Mouse (Mus musculus) stomach, postnatal 0 days (tissue): Measurements from ENCODE around the gene Slc25a12. TPM values are rescaled to one million over a fixed set of nuclear protein-coding genes. Genes with fewer than 3 reads are reported as not detected.

Experiments
- ATAC-seq: fragments of 200-750 bp; cut with Nextera tagmentation; 2 replicates; pipeline ENCODE4 v1.8.0; 2017; ENCODE audit not compliant: low FRiP score, low TSS enrichment
- DNase-seq: peaks from one replicate; pipeline ENCODE4 v3.0.0-alpha.2; 2016; ENCODE audit warnings: low spot score
- H3K27ac ChIP-seq: fragments of 300-500 bp; sonication (generic); replicated peaks from 2 replicates; pipeline ENCODE4 v1.5.1; 2014; ENCODE audit warnings: mild to moderate bottlenecking, control low read depth
- H3K27me3 ChIP-seq: fragments of 300-500 bp; sonication (generic); 2 replicates; pipeline ENCODE4 v1.6.1; 2014; ENCODE audit warnings: low read length; ENCODE audit not compliant: control insufficient read depth, insufficient read depth
- H3K36me3 ChIP-seq: fragments of 300-500 bp; sonication (generic); 2 replicates; pipeline ENCODE4 v1.6.1; 2014; ENCODE audit warnings: low read length, mixed read lengths; ENCODE audit not compliant: control insufficient read depth, insufficient read depth
- H3K4me1 ChIP-seq: fragments of 300-500 bp; sonication (generic); replicated peaks from 2 replicates; pipeline ENCODE4 v1.6.1; 2014; ENCODE audit warnings: antibody characterized with exemption; ENCODE audit not compliant: control insufficient read depth, insufficient read depth
- H3K4me2 ChIP-seq: fragments of 300-500 bp; sonication (generic); replicated peaks from 2 replicates; pipeline ENCODE4 v1.6.1; 2014; ENCODE audit warnings: low read depth, mild to moderate bottlenecking, control low read depth, moderate library complexity
- H3K4me3 ChIP-seq: fragments of 300-500 bp; sonication (generic); 2 replicates; pipeline ENCODE4 v1.5.1; 2014; ENCODE audit warnings: low read depth, low read length, control low read depth
- H3K9ac ChIP-seq: fragments of 300-500 bp; sonication (generic); 2 replicates; pipeline ENCODE4 v1.6.1; 2014; ENCODE audit warnings: mild to moderate bottlenecking, low read length, control low read depth, mixed read lengths
- H3K9me3 ChIP-seq: fragments of 300-500 bp; sonication (generic); 2 replicates; pipeline ENCODE4 v1.6.1; 2016; ENCODE audit warnings: low read length; ENCODE audit not compliant: control insufficient read depth
- CTCF ChIP-seq: IDR thresholded peaks from 2 replicates; pipeline ENCODE4 v1.5.1; 2016; ENCODE audit warnings: antibody characterized with exemption, low read depth, mild to moderate bottlenecking, moderate library complexity
- EP300 ChIP-seq: optimal IDR thresholded peaks from 2 replicates; pipeline ENCODE3; 2016; ENCODE audit warnings: antibody characterized with exemption
- WGBS: fragments of 180-500 bp; shearing (Covaris S2); extraction: QIAGEN DNeasy Blood & Tissue Kit; methylation state at CpG from one replicate; pipeline ENCODE4 v1.1.7; 2014; 5-methylcytosine and 5-hydroxymethylcytosine counted together
- polyA plus RNA-seq: library from polyadenylated mRNA; unstranded; fragments of >200 nt; fragmentation: Nextera tagmentation; extraction: Ambion mirVana; gene quantifications from 2 replicates; pipeline ENCODE4 v1.2.1, GENCODE M21; 2015

Gene Slc25a12
- polyA plus RNA-seq, 1 experiment from 2014 or later: 28.0 TPM

DNA sequence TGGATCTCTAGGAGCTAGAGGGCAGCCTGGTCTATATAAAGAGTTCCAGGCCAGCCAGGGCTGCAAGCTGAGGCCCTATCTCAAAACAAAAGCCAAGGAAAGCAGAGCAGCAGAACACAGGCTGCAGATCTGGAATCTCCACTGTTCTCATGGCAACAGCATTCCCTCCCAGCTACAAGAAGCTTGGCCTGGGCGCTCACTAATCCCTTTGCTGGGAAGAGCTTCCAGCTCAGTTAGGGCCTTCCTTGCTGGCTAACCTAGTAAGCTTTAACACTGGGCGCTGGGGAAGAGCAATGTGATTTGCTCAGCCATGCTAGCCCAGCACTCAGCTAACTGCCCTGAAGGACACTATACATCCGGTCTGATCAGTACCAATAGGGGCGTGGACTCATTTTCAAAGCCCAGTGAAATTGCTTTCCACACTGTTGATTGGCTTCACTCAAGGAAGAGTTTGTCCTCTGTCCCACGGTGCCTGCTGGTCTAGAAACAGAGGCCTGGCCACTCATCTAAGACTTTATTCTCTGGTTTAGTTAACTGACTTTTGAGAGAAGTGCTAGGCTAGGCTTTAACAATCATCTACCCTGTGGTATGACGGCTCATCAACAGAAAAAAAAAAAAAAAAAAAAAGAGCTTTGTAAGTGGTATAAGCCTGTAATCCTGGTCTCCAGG lies 77.3 kb downstream of the Slc25a12 start:
- no peak overlapping the region for H3K4me3 ChIP-seq
- DNase-seq (no peak), ATAC-seq (peak; percentile 35; the same call in 1 of the 2 replicates)
- no peak overlapping the region for H3K27ac ChIP-seq
- H3K9me3 ChIP-seq: no peaks in the 10 kb centered on the region
- H3K4me1 ChIP-seq: no peaks in the 10 kb centered on the region
- 66% methylated on average over 6 of the region's 6 CpGs for WGBS
- no peak for TF ChIP-seq EP300
- no peak for TF ChIP-seq CTCF
- no peaks in the 10 kb centered on the region; the same call in 1 of the 2 replicates for H3K36me3 ChIP-seq
- no peak overlapping the region for H3K4me2 ChIP-seq
- no peak overlapping the region for H3K9ac ChIP-seq
- no peaks in the 10 kb centered on the region for H3K27me3 ChIP-seq

GRCm38 (mm10) chr2:71281981-71282380 lies 85.6 kb downstream of the Slc25a12 start:
- H3K27me3 ChIP-seq: no peaks in the 10 kb centered on the region
- ATAC-seq: no peak
- H3K9ac ChIP-seq: no peak overlapping the region
- H3K36me3 ChIP-seq: peaks cover 12% of the 10 kb centered on the region
- no peaks in the 10 kb centered on the region for H3K9me3 ChIP-seq
- no peak overlapping the region for H3K4me2 ChIP-seq
- H3K4me3 ChIP-seq: no peak overlapping the region
- H3K4me1 ChIP-seq: no peaks in the 10 kb centered on the region
- TF ChIP-seq CTCF (no peak), EP300 (no peak)
- 82% methylated on average over 1 of the region's 1 CpGs for WGBS
- no peak overlapping the region for H3K27ac ChIP-seq
- DNase-seq: no peak

DNA sequence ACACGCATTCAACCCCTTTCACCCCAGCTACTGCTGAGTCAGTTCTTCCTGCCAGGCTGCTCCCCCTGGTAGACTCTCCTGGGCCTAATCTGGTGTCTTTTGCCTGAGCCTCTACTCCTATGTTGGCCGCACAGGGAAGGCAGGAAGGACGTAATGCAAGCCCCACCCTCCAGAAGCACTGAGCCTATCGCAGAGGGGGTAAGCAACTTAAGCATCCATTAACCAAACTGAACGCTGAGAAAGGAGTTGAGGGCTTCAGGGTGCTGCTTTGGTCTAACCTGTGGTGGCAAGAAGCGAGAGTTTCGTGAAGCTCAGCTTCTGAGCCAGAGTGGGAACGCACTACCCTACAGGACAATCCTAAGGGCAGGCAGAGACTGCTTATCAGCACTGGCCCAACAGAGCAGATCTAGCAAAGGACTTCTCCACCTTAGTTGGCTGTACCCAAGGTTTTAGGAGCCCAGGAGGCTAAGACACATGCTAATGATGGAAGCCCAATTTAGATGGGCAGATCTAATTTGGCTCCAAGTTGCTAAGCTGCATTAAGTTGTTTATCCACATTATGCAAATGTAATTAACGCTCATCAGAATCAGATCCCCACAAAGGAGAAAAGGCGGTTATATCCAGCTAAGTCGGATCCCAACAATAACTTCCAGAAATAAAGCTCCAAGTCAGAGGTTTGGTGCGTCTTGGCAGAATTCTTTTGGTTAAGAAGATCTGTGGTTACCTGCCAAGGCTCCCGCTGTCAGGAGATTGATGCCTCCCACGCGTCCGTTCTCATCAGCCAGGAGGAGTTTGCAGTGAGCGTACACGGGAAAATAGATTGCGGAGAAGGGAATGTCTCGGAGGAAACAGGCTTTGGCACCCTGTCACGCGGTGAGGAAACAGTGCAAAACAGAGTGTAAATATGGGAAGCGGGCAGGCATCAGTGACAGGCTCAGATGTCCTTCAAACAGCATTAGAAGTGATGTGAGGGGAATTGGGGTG lies 88.5 kb downstream of the Slc25a12 start:
- 73% methylated on average over 23 of the region's 23 CpGs for WGBS

GRCm38 (mm10) chr2:71275734-71276133 lies 91.8 kb downstream of the Slc25a12 start:
- no peak overlapping the region for H3K9ac ChIP-seq
- 78% methylated on average over 7 of the region's 7 CpGs for WGBS
- H3K27ac ChIP-seq: no peak overlapping the region

More for the DNA sequence above, 88.5 kb downstream of the Slc25a12 start:
- H3K4me2 ChIP-seq: no peak overlapping the region
- H3K9me3 ChIP-seq: no peaks in the 10 kb centered on the region
- TF ChIP-seq CTCF (no peak), EP300 (no peak)
- peaks cover 12% of the 10 kb centered on the region for H3K36me3 ChIP-seq
- H3K9ac ChIP-seq: no peak overlapping the region
- DNase-seq (no peak), ATAC-seq (no peak)
- no peak overlapping the region for H3K27ac ChIP-seq
- H3K4me3 ChIP-seq: no peak overlapping the region
- no peaks in the 10 kb centered on the region for H3K27me3 ChIP-seq
- H3K4me1 ChIP-seq: no peaks in the 10 kb centered on the region

GRCm38 (mm10) chr2:71273955-71274679 lies 93.4 kb downstream of the Slc25a12 start:
- H3K9ac ChIP-seq: no peak overlapping the region
- 35% methylated on average over 23 of the region's 23 CpGs for WGBS
- TF ChIP-seq CTCF (peak; percentile 26; the same call in 1 of the 2 replicates), EP300 (no peak)
- H3K27ac ChIP-seq: peak overlapping the region; percentile 70
- H3K27me3 ChIP-seq: no peaks in the 10 kb centered on the region
- H3K4me1 ChIP-seq: no peaks in the 10 kb centered on the region
- H3K4me2 ChIP-seq: peak overlapping the region; percentile 35
- H3K4me3 ChIP-seq: peak overlapping the region; percentile 27
- ATAC-seq (peak; percentile 81), DNase-seq (peak; percentile 52)
- H3K36me3 ChIP-seq: peaks cover 6% of the 10 kb centered on the region
- H3K9me3 ChIP-seq: no peaks in the 10 kb centered on the region

More at GRCm38 (mm10) chr2:71275734-71276133, 91.8 kb downstream of the Slc25a12 start:
- no peak for TF ChIP-seq EP300
- TF ChIP-seq CTCF: no peak
- DNase-seq (no peak), ATAC-seq (no peak)
- Histone ChIP-seq H3K4me3 (no peak overlapping the region), H3K27me3 (no peaks in the 10 kb centered on the region), H3K9me3 (no peaks in the 10 kb centered on the region), H3K4me2 (no peak overlapping the region), H3K36me3 (peaks cover 6% of the 10 kb centered on the region), H3K4me1 (no peaks in the 10 kb centered on the region)
